Mouse (Mus musculus): ENCODE measurements around the gene Etv6. TPM values are rescaled to one million over a fixed set of nuclear protein-coding genes. Genes with fewer than 3 reads are reported as not detected.

Gene Etv6
- total and polyA plus RNA-seq, 3 experiments = 12.6 to 25.9 TPM; not detected in 1

- TF ChIP-seq MAFK (IDR thresholded peaks at IDR 0.05; ENCODE audit: borderline replicate concordance, low read depth, low read length) (no peak), MYB (IDR thresholded peaks at IDR 0.05; ENCODE audit: low read depth, low read length) (no peak), SMC3 (IDR thresholded peaks at IDR 0.05; ENCODE audit: low read depth, low read length) (no peak)
These were observed 109.0 kb downstream of the Etv6 start (continued) for GRCm38 (mm10) chr6:134144231-134145130.

- Histone ChIP-seq H3K79me2 (ENCODE audit: control insufficient read depth, insufficient read depth, low read length, poor library complexity) (peaks cover 3% of the 10 kb centered on the region; the same call in 1 of the 2 replicates), H3K4me1 (ENCODE audit: control insufficient read depth in 1 of 2, insufficient read depth in 2 of 2, low read length in 2 of 2) (no peaks in the 10 kb centered on the region), H3K27me3 (ENCODE audit: control insufficient read depth in 1 of 2, insufficient read depth in 2 of 2, low read length in 2 of 2) (no peaks in the 10 kb centered on the region), H3K9ac (ENCODE audit: control insufficient read depth, low read depth, low read length, poor library complexity, severe bottlenecking) (no peak overlapping the region), H3K27ac (ENCODE audit: control insufficient read depth, low read depth, low read length) (no peak overlapping the region), H3K9me3 (replicated peaks; ENCODE audit: insufficient read depth, low read length) (no peaks in the 10 kb centered on the region), H3K4me3 (ENCODE audit: control insufficient read depth in 1 of 2, insufficient read depth in 1 of 2, low read depth in 2 of 2, low read length in 2 of 2) (no peak overlapping the region), H3K36me3 (ENCODE audit: control insufficient read depth in 1 of 2, insufficient read depth in 2 of 2, low read length in 2 of 2) (peaks cover 0 to 12% of the 10 kb centered on the region in 2 experiments; a peak in 2 of 4 replicates)
- TF ChIP-seq MAFK (IDR thresholded peaks at IDR 0.05; ENCODE audit: borderline replicate concordance, low read depth, low read length) = no peak
- TF ChIP-seq ZKSCAN1 (IDR thresholded peaks at IDR 0.05; ENCODE audit: low read depth, low read length) = no peak
- DNase-seq (ENCODE audit: low read depth, low spot score) = no peak
These were observed 112.3 kb downstream of the Etv6 start for GRCm38 (mm10) chr6:134147596-134148442.

- peaks cover 3% of the 10 kb centered on the region; the same call in 1 of the 2 replicates for H3K79me2 ChIP-seq (ENCODE audit: control insufficient read depth, insufficient read depth, low read length, poor library complexity)
- DNase-seq (ENCODE audit: low read depth, low spot score) = no peak
- TF ChIP-seq MYC (IDR thresholded peaks at IDR 0.05; ENCODE audit: low read depth, low read length) (no peak), MAX (IDR thresholded peaks at IDR 0.05; ENCODE audit: low read length) (no peak)
- peaks cover 0 to 12% of the 10 kb centered on the region in 2 experiments; a peak in 2 of 4 replicates for H3K36me3 ChIP-seq (ENCODE audit: control insufficient read depth in 1 of 2, insufficient read depth in 2 of 2, low read length in 2 of 2)
- no peaks in the 10 kb centered on the region for H3K4me1 ChIP-seq (ENCODE audit: control insufficient read depth in 1 of 2, insufficient read depth in 2 of 2, low read length in 2 of 2)
- H3K9me3 ChIP-seq (replicated peaks; ENCODE audit: insufficient read depth, low read length) = no peaks in the 10 kb centered on the region
- H3K27ac ChIP-seq (ENCODE audit: control insufficient read depth, low read depth, low read length) = no peak overlapping the region
- H3K4me3 ChIP-seq (ENCODE audit: control insufficient read depth in 1 of 2, insufficient read depth in 1 of 2, low read depth in 2 of 2, low read length in 2 of 2) = no peak overlapping the region
- H3K9ac ChIP-seq (ENCODE audit: control insufficient read depth, low read depth, low read length, poor library complexity, severe bottlenecking) = no peak overlapping the region
- H3K27me3 ChIP-seq (ENCODE audit: control insufficient read depth in 1 of 2, insufficient read depth in 2 of 2, low read length in 2 of 2) = no peaks in the 10 kb centered on the region
These were observed 113.0 kb downstream of the Etv6 start for GRCm38 (mm10) chr6:134148443-134148942.

- Histone ChIP-seq H3K4me1 (ENCODE audit: control insufficient read depth in 1 of 2, insufficient read depth in 2 of 2, low read length in 2 of 2) (no peaks in the 10 kb centered on the region), H3K9ac (ENCODE audit: control insufficient read depth, low read depth, low read length, poor library complexity, severe bottlenecking) (no peak overlapping the region), H3K27ac (ENCODE audit: control insufficient read depth, low read depth, low read length) (no peak overlapping the region), H3K79me2 (ENCODE audit: control insufficient read depth, insufficient read depth, low read length, poor library complexity) (peaks cover 3% of the 10 kb centered on the region; the same call in 1 of the 2 replicates), H3K36me3 (ENCODE audit: control insufficient read depth in 1 of 2, insufficient read depth in 2 of 2, low read length in 2 of 2) (peaks cover 0 to 8% of the 10 kb centered on the region in 2 experiments; a peak in 2 of 4 replicates), H3K27me3 (ENCODE audit: control insufficient read depth in 1 of 2, insufficient read depth in 2 of 2, low read length in 2 of 2) (no peaks in the 10 kb centered on the region), H3K4me3 (ENCODE audit: control insufficient read depth in 1 of 2, insufficient read depth in 1 of 2, low read depth in 2 of 2, low read length in 2 of 2) (no peak overlapping the region), H3K9me3 (replicated peaks; ENCODE audit: insufficient read depth, low read length) (no peaks in the 10 kb centered on the region)
- no peak for DNase-seq (ENCODE audit: low read depth, low spot score)
- TF ChIP-seq MEF2A (IDR thresholded peaks at IDR 0.05; ENCODE audit: extremely low read depth, insufficient replicate concordance, low read depth, low read length, poor library complexity, severe bottlenecking) (no peak), SMC3 (IDR thresholded peaks at IDR 0.05; ENCODE audit: low read depth, low read length) (no peak), MAZ (IDR thresholded peaks at IDR 0.05; ENCODE audit: low read depth, low read length) (no peak), POLR2AphosphoS2 (IDR thresholded peaks at IDR 0.05; ENCODE audit: low read length) (no peak), MXI1 (IDR thresholded peaks at IDR 0.05; ENCODE audit: low read depth, low read length) (no peak), ZMIZ1 (IDR thresholded peaks at IDR 0.05; ENCODE audit: low read depth, low read length) (no peak), CHD2 (IDR thresholded peaks at IDR 0.05; ENCODE audit: low read length) (no peak), SIN3A (IDR thresholded peaks at IDR 0.05; ENCODE audit: low read length) (no peak), GABPA (IDR thresholded peaks at IDR 0.05; ENCODE audit: low read depth, low read length) (no peak), EP300 (IDR thresholded peaks at IDR 0.05; ENCODE audit: low read depth in 1 of 2, low read length in 2 of 2) (no peak), TCF12 (IDR thresholded peaks at IDR 0.05; ENCODE audit: low read depth, low read length) (no peak), MAFK (IDR thresholded peaks at IDR 0.05; ENCODE audit: borderline replicate concordance, low read depth, low read length) (no peak), POLR2AphosphoS5 (IDR thresholded peaks at IDR 0.05; ENCODE audit: borderline replicate concordance, low read depth, low read length) (no peak), RAD21 (IDR thresholded peaks at IDR 0.05; ENCODE audit: low read depth, low read length) (no peak)
These were observed 114.1 kb downstream of the Etv6 start for GRCm38 (mm10) chr6:134149606-134150005.
